Mouse (Mus musculus) adrenal gland, postnatal 25 days (tissue): ENCODE data around the gene Ing1. TPM values are rescaled to one million over a fixed set of nuclear protein-coding genes. Genes with fewer than 3 reads are reported as not detected.

Experiments
- DNase-seq: peaks from one replicate; pipeline ENCODE4 v3.0.0; 2021; ENCODE audit warnings: mixed read lengths
- total RNA-seq: library from RNA; stranded (reverse); gene quantifications from 2 replicates; pipeline ENCODE4 v1.2.3, GENCODE M21; 2021

The Ing1 gene
- total RNA-seq, 1 experiment from 2014 or later, result 47.1 TPM

GRCm38 (mm10) chr8:11585513-11586373 lies 30.4 kb downstream of the Ing1 start:
- no peak for DNase-seq

- DNase-seq, result no peak
Observed at GRCm38 (mm10) chr8:11586374-11586745, 31.0 kb downstream of the Ing1 start.

- no peak for DNase-seq
Observed at GRCm38 (mm10) chr8:11591837-11592236, 36.5 kb downstream of the Ing1 start.

GRCm38 (mm10) chr8:11592296-11592695 lies 36.9 kb downstream of the Ing1 start:
- peak; percentile 51 for DNase-seq

GRCm38 (mm10) chr8:11593222-11593884 lies 38.0 kb downstream of the Ing1 start:
- no peak for DNase-seq

- no peak for DNase-seq
Observed at GRCm38 (mm10) chr8:11600301-11600951, 45.1 kb downstream of the Ing1 start.

GRCm38 (mm10) chr8:11602006-11602680 lies 46.8 kb downstream of the Ing1 start:
- peak; percentile 52 for DNase-seq

GRCm38 (mm10) chr8:11608848-11609247 lies 53.5 kb downstream of the Ing1 start:
- no peak for DNase-seq

Other genes starting within 250 kb of the Ing1 start
- 214 and 239 TPM in 2 replicates for gene Col4a2, start 242.8 kb upstream of the Ing1 start, total RNA-seq
- gene Col4a1, start 242.7 kb upstream of the Ing1 start, total RNA-seq, result 385 and 411 TPM in 2 replicates
- 10.6 and 11.4 TPM in 2 replicates for gene Rab20, start 76.9 kb upstream of the Ing1 start, total RNA-seq
- 75.0 and 77.5 TPM in 2 replicates for gene Naxd, start 58.1 kb upstream of the Ing1 start, total RNA-seq
- gene Cars2, start 4.8 kb upstream of the Ing1 start, total RNA-seq, result 35.5 and 44.8 TPM in 2 replicates
- gene Ankrd10, start 80.2 kb downstream of the Ing1 start, total RNA-seq, result 76.1 and 77.4 TPM in 2 replicates
- not detected in 2 replicates for gene 1700016D06Rik, start 145.5 kb downstream of the Ing1 start, total RNA-seq
- 47.8 and 56.5 TPM in 2 replicates for gene Arhgef7, start 172.2 kb downstream of the Ing1 start, total RNA-seq